Mouse (Mus musculus): ENCODE results near the gene Fam71e2.
"Not testable (repeated sequence)": the region's sequence is repeated elsewhere in the genome, so short reads cannot be mapped to it uniquely, and the experiment has no call there.

GRCm38 (mm10) chr7:4793248-4793647 lies 22.1 kb upstream of the Fam71e2 start:
- TF ChIP-seq POLR2A (IDR thresholded peaks at IDR 0.05; ENCODE audit: borderline replicate concordance, control insufficient read depth, low read depth, low read length); CTCF (IDR thresholded peaks at IDR 0.05; ENCODE audit: control insufficient read depth, insufficient read depth, low read length): not testable (repeated sequence)

Measured in bone marrow, adult 2 months (tissue).